Mouse (Mus musculus): Measurements from ENCODE around the gene Gucy2f. TPM values are rescaled to one million over a fixed set of nuclear protein-coding genes. Genes with fewer than 3 reads are reported as not detected.

The Gucy2f gene
- polyA plus RNA-seq, 1 experiment = not detected

GRCm38 (mm10) chrX:142194420-142194819 is 2.3 kb downstream of the Gucy2f start:
- Histone ChIP-seq H3K27ac (ENCODE audit: insufficient read depth, low read length) (no peak overlapping the region), H3K4me3 (ENCODE audit: insufficient read depth, low read length) (no peak overlapping the region), H3K4me1 (ENCODE audit: control insufficient read depth, insufficient read depth, low read length) (no peaks in the 10 kb centered on the region)
- TF ChIP-seq POLR2A (IDR thresholded peaks at IDR 0.05; ENCODE audit: low read depth, low read length) (no peak), CTCF (IDR thresholded peaks at IDR 0.05; ENCODE audit: borderline replicate concordance, insufficient read depth, low read length) (no peak)

DNA sequence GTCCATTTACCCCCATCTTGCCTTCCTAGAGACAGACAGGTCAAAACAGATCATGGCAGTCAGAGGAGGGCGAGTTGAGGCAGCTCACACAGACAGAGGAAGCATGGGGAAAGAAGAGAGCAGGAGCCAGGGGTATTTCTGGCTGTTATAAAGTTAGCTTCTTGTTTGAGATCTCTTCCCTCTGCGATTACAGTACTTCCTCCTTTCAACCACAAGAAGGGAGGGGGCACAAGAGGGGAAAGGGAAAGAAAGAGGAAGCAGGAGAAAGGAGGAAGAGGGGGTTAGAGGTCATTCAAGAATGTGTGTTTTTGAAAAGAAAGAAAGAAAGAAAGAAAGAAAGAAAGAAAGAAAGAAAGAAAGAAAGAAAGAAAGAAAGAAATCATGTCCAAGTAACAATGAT is 6.4 kb downstream of the Gucy2f start:
- H3K27ac ChIP-seq (ENCODE audit: insufficient read depth, low read length) = no peak overlapping the region
- TF ChIP-seq CTCF (IDR thresholded peaks at IDR 0.05; ENCODE audit: borderline replicate concordance, insufficient read depth, low read length) (no peak), POLR2A (IDR thresholded peaks at IDR 0.05; ENCODE audit: low read depth, low read length) (no peak)
- no peaks in the 10 kb centered on the region for H3K4me1 ChIP-seq (ENCODE audit: control insufficient read depth, insufficient read depth, low read length)
- H3K4me3 ChIP-seq (ENCODE audit: insufficient read depth, low read length) = no peak overlapping the region

- TF ChIP-seq CTCF (IDR thresholded peaks at IDR 0.05; ENCODE audit: borderline replicate concordance, insufficient read depth, low read length) = no peak
- no peak for TF ChIP-seq POLR2A (IDR thresholded peaks at IDR 0.05; ENCODE audit: low read depth, low read length)
- Histone ChIP-seq H3K4me3 (ENCODE audit: insufficient read depth, low read length) (no peak overlapping the region), H3K27ac (ENCODE audit: insufficient read depth, low read length) (no peak overlapping the region)
Measured at GRCm38 (mm10) chrX:142189023-142189703, 7.6 kb downstream of the Gucy2f start.

DNA sequence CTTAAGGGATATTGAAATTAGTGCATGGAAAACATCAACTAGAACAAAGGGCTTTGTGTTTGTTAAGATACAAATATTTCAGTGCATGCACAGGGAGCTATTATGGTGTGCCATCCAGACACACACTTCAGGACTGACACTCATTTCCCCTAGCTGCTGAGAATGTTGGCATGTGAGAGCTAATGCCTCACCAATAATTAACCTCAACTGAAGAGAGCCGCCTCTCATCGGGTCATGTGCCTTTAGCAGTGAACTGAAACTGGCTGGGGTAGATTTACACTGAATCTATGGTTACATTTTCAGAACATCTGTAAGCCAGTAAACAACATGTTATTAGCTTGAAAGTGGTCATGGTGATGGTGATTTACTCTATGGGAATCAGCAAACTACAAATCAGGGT is 14.7 kb downstream of the Gucy2f start:
- Histone ChIP-seq H3K27ac (ENCODE audit: insufficient read depth, low read length) (no peak overlapping the region), H3K4me3 (ENCODE audit: insufficient read depth, low read length) (no peak overlapping the region), H3K4me1 (ENCODE audit: control insufficient read depth, insufficient read depth, low read length) (no peaks in the 10 kb centered on the region)
- TF ChIP-seq CTCF (IDR thresholded peaks at IDR 0.05; ENCODE audit: borderline replicate concordance, insufficient read depth, low read length) (no peak), POLR2A (IDR thresholded peaks at IDR 0.05; ENCODE audit: low read depth, low read length) (no peak)

More at GRCm38 (mm10) chrX:142189023-142189703, 7.6 kb downstream of the Gucy2f start:
- H3K4me1 ChIP-seq (ENCODE audit: control insufficient read depth, insufficient read depth, low read length) = no peaks in the 10 kb centered on the region

- Histone ChIP-seq H3K4me3 (ENCODE audit: insufficient read depth, low read length) (no peak overlapping the region), H3K27ac (ENCODE audit: insufficient read depth, low read length) (no peak overlapping the region), H3K4me1 (ENCODE audit: control insufficient read depth, insufficient read depth, low read length) (no peaks in the 10 kb centered on the region)
- TF ChIP-seq POLR2A (IDR thresholded peaks at IDR 0.05; ENCODE audit: low read depth, low read length) = no peak
- TF ChIP-seq CTCF (IDR thresholded peaks at IDR 0.05; ENCODE audit: borderline replicate concordance, insufficient read depth, low read length) = no peak
Measured at GRCm38 (mm10) chrX:142176981-142177380, 19.8 kb downstream of the Gucy2f start.

GRCm38 (mm10) chrX:142115779-142116178 is 81.0 kb downstream of the Gucy2f start:
- Histone ChIP-seq H3K4me1 (ENCODE audit: control insufficient read depth, insufficient read depth, low read length) (no peaks in the 10 kb centered on the region), H3K4me3 (ENCODE audit: insufficient read depth, low read length) (no peak overlapping the region), H3K27ac (ENCODE audit: insufficient read depth, low read length) (no peak overlapping the region)
- TF ChIP-seq CTCF (IDR thresholded peaks at IDR 0.05; ENCODE audit: borderline replicate concordance, insufficient read depth, low read length) (no peak), POLR2A (IDR thresholded peaks at IDR 0.05; ENCODE audit: low read depth, low read length) (no peak)

DNA sequence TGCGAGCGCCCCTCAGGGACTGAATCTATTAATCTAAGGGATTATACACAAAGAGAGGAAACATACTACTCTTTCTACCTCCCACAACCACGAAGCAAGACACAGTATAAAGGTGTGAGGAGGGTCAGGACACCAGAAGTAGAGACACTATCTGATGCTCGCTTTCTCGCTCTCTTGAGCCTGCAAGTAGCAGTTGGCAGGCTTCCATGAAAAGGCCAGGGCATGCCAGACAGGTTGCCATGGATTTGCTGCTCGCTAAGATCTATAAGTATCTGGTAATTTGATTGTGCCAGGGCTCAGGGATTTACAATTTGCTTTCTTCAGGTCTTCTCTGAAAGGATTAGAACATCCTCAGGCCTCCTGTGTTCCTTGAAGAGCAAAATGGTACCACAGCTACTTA is 85.5 kb downstream of the Gucy2f start:
- H3K4me3 ChIP-seq (ENCODE audit: insufficient read depth, low read length) = no peak overlapping the region
- TF ChIP-seq CTCF (IDR thresholded peaks at IDR 0.05; ENCODE audit: borderline replicate concordance, insufficient read depth, low read length) = no peak
- no peak for TF ChIP-seq POLR2A (IDR thresholded peaks at IDR 0.05; ENCODE audit: low read depth, low read length)
- H3K4me1 ChIP-seq (ENCODE audit: control insufficient read depth, insufficient read depth, low read length) = no peaks in the 10 kb centered on the region
- H3K27ac ChIP-seq (ENCODE audit: insufficient read depth, low read length) = no peak overlapping the region

DNA sequence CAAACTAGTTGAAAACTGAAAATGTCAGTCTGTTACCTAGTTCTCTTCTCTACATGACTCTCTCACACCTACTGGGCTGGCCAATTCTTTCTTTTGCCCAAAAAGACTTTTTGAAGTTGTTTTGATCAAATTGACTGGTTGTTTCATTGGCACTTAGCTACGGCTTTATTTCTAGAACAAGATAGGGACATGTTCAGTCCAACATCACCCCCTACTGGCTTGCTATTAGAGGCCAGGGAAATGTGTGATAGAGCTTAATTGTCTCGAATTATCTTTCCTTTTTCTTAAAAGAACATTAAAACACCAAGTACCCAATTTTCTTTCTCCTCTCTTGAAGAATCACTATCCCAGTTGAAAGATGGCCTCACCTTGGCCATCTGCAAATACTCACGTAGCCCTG is 99.8 kb downstream of the Gucy2f start:
- H3K27ac ChIP-seq (ENCODE audit: insufficient read depth, low read length) = no peak overlapping the region
- no peaks in the 10 kb centered on the region for H3K4me1 ChIP-seq (ENCODE audit: control insufficient read depth, insufficient read depth, low read length)
- no peak overlapping the region for H3K4me3 ChIP-seq (ENCODE audit: insufficient read depth, low read length)
- TF ChIP-seq CTCF (IDR thresholded peaks at IDR 0.05; ENCODE audit: borderline replicate concordance, insufficient read depth, low read length) (no peak), POLR2A (IDR thresholded peaks at IDR 0.05; ENCODE audit: low read depth, low read length) (no peak)

DNA sequence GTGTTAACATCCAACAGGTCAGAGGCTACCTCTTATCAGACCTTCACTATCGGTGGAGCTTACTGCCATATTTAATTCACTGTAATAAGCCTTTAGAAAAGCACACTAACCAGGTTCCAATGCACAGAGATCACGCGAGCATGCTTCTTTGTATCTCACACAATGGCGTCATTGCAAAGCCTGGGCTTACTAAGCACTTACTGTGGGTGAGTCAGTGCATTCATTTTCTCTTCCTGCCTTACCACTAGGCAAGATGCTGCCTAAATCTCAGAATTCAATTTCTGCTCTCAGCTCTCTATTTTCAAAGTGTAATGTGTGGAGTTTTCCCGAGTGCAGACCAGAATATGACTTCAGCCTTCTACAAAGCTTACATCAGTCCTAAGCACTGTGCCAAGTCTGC is 101.2 kb downstream of the Gucy2f start:
- Histone ChIP-seq H3K4me3 (ENCODE audit: insufficient read depth, low read length) (no peak overlapping the region), H3K4me1 (ENCODE audit: control insufficient read depth, insufficient read depth, low read length) (no peaks in the 10 kb centered on the region), H3K27ac (ENCODE audit: insufficient read depth, low read length) (no peak overlapping the region)
- TF ChIP-seq POLR2A (IDR thresholded peaks at IDR 0.05; ENCODE audit: low read depth, low read length) = no peak
- no peak for TF ChIP-seq CTCF (IDR thresholded peaks at IDR 0.05; ENCODE audit: borderline replicate concordance, insufficient read depth, low read length)

GRCm38 (mm10) chrX:142062585-142062984 is 134.1 kb downstream of the Gucy2f start:
- TF ChIP-seq POLR2A (IDR thresholded peaks at IDR 0.05; ENCODE audit: low read depth, low read length) = no peak
- TF ChIP-seq CTCF (IDR thresholded peaks at IDR 0.05; ENCODE audit: borderline replicate concordance, insufficient read depth, low read length) = no peak
- Histone ChIP-seq H3K4me1 (ENCODE audit: control insufficient read depth, insufficient read depth, low read length) (peaks cover 2% of the 10 kb centered on the region), H3K4me3 (ENCODE audit: insufficient read depth, low read length) (no peak overlapping the region), H3K27ac (ENCODE audit: insufficient read depth, low read length) (no peak overlapping the region)

Other genes with a start within 250 kb of the Gucy2f start
- 9.9 and 12.1 TPM in 2 replicates for gene Nxt2, start 29.8 kb upstream of the Gucy2f start, polyA plus RNA-seq (2011; ENCODE audit: insufficient read length, low read depth, missing spikeins)
- gene Kcne1l, start 109.4 kb upstream of the Gucy2f start, polyA plus RNA-seq (2011; ENCODE audit: insufficient read length, low read depth, missing spikeins) = 1.2 TPM in 1 of 2 replicates, not detected in the other
- 34.0 and 37.0 TPM in 2 replicates for gene Acsl4, start 193.6 kb upstream of the Gucy2f start, polyA plus RNA-seq (2011; ENCODE audit: insufficient read length, low read depth, missing spikeins)